Comparison of ENCODE assay signal across 8 mouse cellular contexts in genomic region chr5:123524393-123524750, GRCm38 (mm10). TPM values are rescaled to one million over a fixed set of nuclear protein-coding genes. Genes with fewer than 3 reads are reported as not detected.
A peak's percentile ranks its signal among the peaks of the same experiment; 100 is the strongest.
DNase-seq lines count a peak whose midpoint lies in the region; ATAC-seq and TF ChIP-seq lines count a peak whose summit lies in the region.

No protein-coding gene starts in this region.

- H3K9me3 ChIP-seq in forebrain, embryonic 10.5 days = no peaks in the 10 kb centered on the region
- H3K9me3 ChIP-seq in stomach, embryonic 15.5 days = no peaks in the 10 kb centered on the region

- peaks cover 23% of the 10 kb centered on the region for H3K36me3 ChIP-seq in forebrain, embryonic 10.5 days (replicated peaks)
- peaks cover 11% of the 10 kb centered on the region; the same call in 1 of the 2 replicates for H3K36me3 ChIP-seq in liver, adult 2 months (ENCODE audit: control insufficient read depth, insufficient read depth, low read length)
- H3K36me3 ChIP-seq in stomach, embryonic 15.5 days = no peaks in the 10 kb centered on the region

- intact Hi-C loops in gastrocnemius, adult 2 months (cut with DNase I) = no loop called here
- intact Hi-C loops in gastrocnemius, postnatal 36 days (cut with DNase I) = no loop called here

- H3K79me2 ChIP-seq in liver, adult 2 months (ENCODE audit: control insufficient read depth, insufficient read depth, low read length) = peaks cover 4% of the 10 kb centered on the region; the same call in 1 of the 2 replicates

- ATAC-seq in CD4-positive, CD25-positive, alpha-beta regulatory T cell, adult 4 months = peak; percentile 65
- peak; percentile 94 for ATAC-seq in stomach, embryonic 15.5 days (ENCODE audit: insufficient read depth, low FRiP score, low read depth)
- no peak for ATAC-seq in cerebellum, adult (ENCODE audit: insufficient number of reproducible peaks, low FRiP score, low TSS enrichment)

- H3K4me2 ChIP-seq in stomach, embryonic 15.5 days = peak overlapping the region; percentile 58

- peak; percentile 22 for TF ChIP-seq CTCF in gastrocnemius, adult 2 months (IDR thresholded peaks at IDR 0.05)
- TF ChIP-seq CTCF in liver, adult 2 months (IDR thresholded peaks at IDR 0.05; ENCODE audit: low read depth, low read length) = no peak

- H3K4me1 ChIP-seq in forebrain, embryonic 10.5 days = peaks cover 34% of the 10 kb centered on the region
- peaks cover 4% of the 10 kb centered on the region; the same call in 1 of the 2 replicates for H3K4me1 ChIP-seq in liver, adult 2 months (ENCODE audit: control insufficient read depth, insufficient read depth, low read length)
- H3K4me1 ChIP-seq in stomach, embryonic 15.5 days = peaks cover 11% of the 10 kb centered on the region; the same call in 1 of the 2 replicates

- 0 out of 2 replicates have a peak, but pooled peaks cover 4% of the 10 kb centered on the region for H3K27me3 ChIP-seq in forebrain, embryonic 10.5 days (ENCODE audit: poor library complexity, severe bottlenecking)
- H3K27me3 ChIP-seq in liver, adult 2 months (ENCODE audit: control insufficient read depth, insufficient read depth, low read length) = no peaks in the 10 kb centered on the region
- H3K27me3 ChIP-seq in stomach, embryonic 15.5 days (replicated peaks) = no peaks in the 10 kb centered on the region

- peak overlapping the region; percentile 94 for H3K27ac ChIP-seq in gastrocnemius, adult 2 months
- H3K27ac ChIP-seq in forebrain, embryonic 10.5 days = peak overlapping the region; percentile 92
- H3K27ac ChIP-seq in liver, adult 2 months (replicated peaks; ENCODE audit: insufficient read depth, low read depth, low read length) = no peak overlapping the region
- H3K27ac ChIP-seq in stomach, embryonic 15.5 days = no peak overlapping the region

- TF ChIP-seq POLR2A in liver, adult 2 months (IDR thresholded peaks at IDR 0.05; ENCODE audit: extremely low read depth, insufficient read depth, low read length) = no peak

- H3K4me3 ChIP-seq in gastrocnemius, adult 2 months = peak overlapping the region; percentile 91
- H3K4me3 ChIP-seq in forebrain, embryonic 10.5 days = peak overlapping the region; percentile 96
- peak overlapping the region; percentile 76 for H3K4me3 ChIP-seq in liver, adult 2 months (ENCODE audit: insufficient read depth, low read depth, low read length)
- peak overlapping the region; percentile 85 for H3K4me3 ChIP-seq in stomach, embryonic 15.5 days (replicated peaks)

- peak overlapping the region; percentile 59 for H3K9ac ChIP-seq in liver, adult 2 months (ENCODE audit: low read depth, low read length)
- no peak overlapping the region for H3K9ac ChIP-seq in stomach, embryonic 15.5 days

- DNase-seq in gastrocnemius, adult 2 months = no peak
- no peak for DNase-seq in gastrocnemius, postnatal 36 days
- no peak for DNase-seq in forebrain, embryonic 10.5 days (ENCODE audit: extremely low spot score, low spot score)
- DNase-seq in liver, adult 2 months (ENCODE audit: extremely low read depth, low read depth, low spot score) = no peak
- DNase-seq in frontal cortex, postnatal 25 days (ENCODE audit: low spot score in 2 of 2) = no peak

- 2% methylated on average over 18 of the region's 27 CpGs for WGBS in forebrain, embryonic 10.5 days
- 2% methylated on average over 27 of the region's 27 CpGs for WGBS in liver, adult 2 months
- under 1% methylated on average over 26 of the region's 27 CpGs for WGBS in stomach, embryonic 15.5 days

RNA-seq across cellular contexts. Expression of gene Diablo, which starts 0.4 kb away (rescaled TPM):
- 10 to 100 TPM; 37.7 to 47.7 TPM for total RNA-seq in gastrocnemius, adult 2 months (2021)
- 10 to 100 TPM; 36.1 to 39.0 TPM for total RNA-seq in gastrocnemius, postnatal 36 days (2021)
- polyA plus RNA-seq in CD4-positive, CD25-positive, alpha-beta regulatory T cell, adult 4 months (2017; shearing (Covaris generic)) = 10 to 100 TPM; 85.0 to 99.0 TPM
- 148 TPM in 2 replicates for polyA plus RNA-seq in forebrain, embryonic 10.5 days (2016; fragmentation: Nextera tagmentation; extraction: Ambion mirVana)
- 28.1 and 32.8 TPM in 2 replicates for total RNA-seq in liver, adult 2 months (2014; rRNA removed)
- polyA plus RNA-seq in liver, adult 2 months (2012; rRNA removed) = 25.9 and 31.4 TPM in 2 replicates
- 100 and 103 TPM in 2 replicates for polyA plus RNA-seq in stomach, embryonic 15.5 days (2015; fragmentation: Nextera tagmentation; extraction: Ambion mirVana)

RNA-seq across cellular contexts. Expression of gene Gm49027, which starts 0.9 kb away (rescaled TPM):
- total RNA-seq in gastrocnemius, adult 2 months (2021) = under 1 TPM in 1 of 2 experiments, not detected in 1; 0.36 TPM
- not detected for total RNA-seq in gastrocnemius, postnatal 36 days (2021)
- polyA plus RNA-seq in CD4-positive, CD25-positive, alpha-beta regulatory T cell, adult 4 months (2017; shearing (Covaris generic)) = not detected
- polyA plus RNA-seq in forebrain, embryonic 10.5 days (2016; fragmentation: Nextera tagmentation; extraction: Ambion mirVana) = 0.47 TPM in 1 of 2 replicates, not detected in the other
- total RNA-seq in liver, adult 2 months (2014; rRNA removed) = 0.07 TPM in 1 of 2 replicates, not detected in the other
- 0.54 and 0.76 TPM in 2 replicates for polyA plus RNA-seq in liver, adult 2 months (2012; rRNA removed)
- polyA plus RNA-seq in stomach, embryonic 15.5 days (2015; fragmentation: Nextera tagmentation; extraction: Ambion mirVana) = 7.5 and 8.2 TPM in 2 replicates

RNA-seq across cellular contexts. Expression of gene B3gnt4, which starts 14.1 kb away (rescaled TPM):
- total RNA-seq in gastrocnemius, adult 2 months (2021) = not detected
- total RNA-seq in gastrocnemius, postnatal 36 days (2021) = not detected
- 1 to 10 TPM in 1 of 2 experiments, not detected in 1; 1.4 TPM for polyA plus RNA-seq in CD4-positive, CD25-positive, alpha-beta regulatory T cell, adult 4 months (2017; shearing (Covaris generic))
- 1.1 and 1.7 TPM in 2 replicates for polyA plus RNA-seq in forebrain, embryonic 10.5 days (2016; fragmentation: Nextera tagmentation; extraction: Ambion mirVana)
- total RNA-seq in liver, adult 2 months (2014; rRNA removed) = not detected in 2 replicates
- polyA plus RNA-seq in liver, adult 2 months (2012; rRNA removed) = not detected in 2 replicates
- 0.45 and 0.51 TPM in 2 replicates for polyA plus RNA-seq in stomach, embryonic 15.5 days (2015; fragmentation: Nextera tagmentation; extraction: Ambion mirVana)

RNA-seq across cellular contexts. Expression of gene Il31, which starts 35.1 kb away (rescaled TPM):
- total RNA-seq in gastrocnemius, adult 2 months (2021) = not detected
- total RNA-seq in gastrocnemius, postnatal 36 days (2021) = not detected
- polyA plus RNA-seq in CD4-positive, CD25-positive, alpha-beta regulatory T cell, adult 4 months (2017; shearing (Covaris generic)) = not detected
- not detected in 2 replicates for polyA plus RNA-seq in forebrain, embryonic 10.5 days (2016; fragmentation: Nextera tagmentation; extraction: Ambion mirVana)
- total RNA-seq in liver, adult 2 months (2014; rRNA removed) = not detected in 2 replicates
- polyA plus RNA-seq in liver, adult 2 months (2012; rRNA removed) = not detected in 2 replicates
- not detected in 2 replicates for polyA plus RNA-seq in stomach, embryonic 15.5 days (2015; fragmentation: Nextera tagmentation; extraction: Ambion mirVana)

RNA-seq across cellular contexts. Expression of gene Lrrc43, which starts 35.3 kb away (rescaled TPM):
- total RNA-seq in gastrocnemius, adult 2 months (2021) = not detected
- not detected for total RNA-seq in gastrocnemius, postnatal 36 days (2021)
- not detected for polyA plus RNA-seq in CD4-positive, CD25-positive, alpha-beta regulatory T cell, adult 4 months (2017; shearing (Covaris generic))
- not detected in 2 replicates for polyA plus RNA-seq in forebrain, embryonic 10.5 days (2016; fragmentation: Nextera tagmentation; extraction: Ambion mirVana)
- not detected in 2 replicates for total RNA-seq in liver, adult 2 months (2014; rRNA removed)
- not detected in 2 replicates for polyA plus RNA-seq in liver, adult 2 months (2012; rRNA removed)
- polyA plus RNA-seq in stomach, embryonic 15.5 days (2015; fragmentation: Nextera tagmentation; extraction: Ambion mirVana) = 0.06 TPM in 1 of 2 replicates, not detected in the other

Comparison
In these comparisons a context has a peak if more than half of its experiments do, and no peak if none do; other contexts are left out.
1. H3K27ac ChIP-seq: peak in gastrocnemius, adult 2 months (single experiment) and forebrain, embryonic 10.5 days (single experiment); none in liver, adult 2 months (single experiment) and stomach, embryonic 15.5 days (single experiment).
2. Peak in every context shown above with its lines, with median percentiles within 50 percentile points of each other: H3K4me3 ChIP-seq.